Mouse (Mus musculus) cerebellum, adult 9-11 months (tissue): ENCODE data around the gene Sema3c.

ENCODE experiments used
- DNase-seq: peaks from one replicate; pipeline ENCODE4 v3.0.0; 2022

The Sema3c gene

DNA sequence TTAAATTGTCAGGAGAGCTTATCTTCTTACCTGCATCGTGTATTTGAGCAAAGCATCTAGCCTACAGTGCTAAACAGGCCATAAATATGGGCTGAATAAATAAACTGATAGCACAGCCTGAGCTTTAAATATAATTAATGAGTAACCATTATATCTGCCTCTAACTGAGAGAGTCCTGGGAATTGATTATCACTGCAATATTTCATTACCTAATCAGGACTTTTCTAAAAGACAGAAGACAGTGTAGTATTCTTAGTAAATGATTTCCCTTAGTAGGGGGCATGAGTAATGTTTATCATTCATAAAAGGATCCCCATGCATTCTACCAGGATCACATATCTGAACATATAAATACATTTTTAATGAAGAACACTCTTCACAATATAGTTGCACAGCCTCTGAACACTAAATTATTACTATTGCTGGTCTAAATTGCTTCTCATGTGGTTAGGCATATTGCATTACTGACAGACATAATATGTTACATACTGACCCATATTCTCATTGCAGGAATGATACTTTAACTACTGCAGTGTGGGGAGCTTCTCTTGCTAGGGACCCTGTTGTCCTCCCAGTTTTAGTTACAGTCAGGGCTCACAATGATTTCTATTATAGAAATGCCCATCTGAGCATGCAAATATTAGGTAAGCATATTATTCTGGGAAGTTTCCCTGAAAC, 74.9 kb downstream of the Sema3c start:
- no peak for DNase-seq

DNA sequence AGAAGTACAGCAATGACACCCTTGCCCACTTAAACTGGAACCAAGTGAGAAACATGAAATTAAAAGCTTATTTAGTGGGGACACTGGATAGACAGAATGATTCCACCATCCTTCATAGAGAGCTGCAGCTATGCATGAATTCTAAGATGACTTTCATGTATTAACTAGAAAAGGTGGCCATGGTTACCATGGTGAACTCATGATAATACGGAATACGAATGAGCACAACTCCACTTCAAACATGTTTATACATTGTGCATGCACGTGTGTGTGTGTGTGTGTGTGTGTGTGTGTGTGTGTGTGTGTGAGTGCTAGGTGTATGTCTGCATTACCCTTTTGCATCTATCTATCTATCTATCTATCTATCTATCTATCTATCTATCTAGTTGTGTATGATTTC, 87.1 kb downstream of the Sema3c start:
- DNase-seq = no peak

DNA sequence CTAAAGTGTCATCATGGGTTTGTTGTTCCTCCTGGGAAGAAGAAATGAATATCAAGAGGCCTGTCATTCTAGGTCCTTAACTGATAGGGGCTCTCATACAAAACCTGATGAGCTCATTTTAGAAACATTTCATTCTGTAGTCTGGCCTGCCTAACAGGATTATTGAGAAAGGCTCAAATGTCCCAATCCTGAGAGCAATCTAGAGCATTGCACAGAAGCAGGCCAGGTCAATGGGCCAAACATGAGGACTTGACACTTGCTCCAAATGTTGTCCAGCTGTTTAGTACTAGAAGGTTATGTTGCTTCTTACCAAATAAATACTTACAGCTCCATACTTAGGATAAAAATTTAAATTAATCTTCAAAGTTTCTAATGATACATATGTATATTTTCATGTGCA, 97.3 kb downstream of the Sema3c start:
- no peak for DNase-seq

DNA sequence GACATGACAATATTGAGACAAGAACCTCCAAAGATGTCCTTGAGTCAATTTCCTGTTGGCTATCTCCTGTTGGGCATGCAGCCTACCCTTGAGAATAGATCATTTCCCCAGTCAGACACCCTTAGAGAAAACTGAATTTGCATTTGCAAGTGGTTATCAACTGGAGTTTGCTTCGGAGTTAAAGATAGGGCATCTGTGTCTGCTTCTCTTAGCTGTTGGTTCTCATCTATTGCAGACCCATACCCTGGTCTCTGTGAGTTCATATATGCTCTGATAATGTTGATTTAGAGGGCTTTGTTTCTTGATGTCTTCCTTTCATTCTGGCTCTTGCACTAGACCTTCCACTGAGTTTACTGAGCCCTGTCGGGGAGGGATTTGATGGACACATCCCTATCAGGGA, 106.8 kb downstream of the Sema3c start:
- DNase-seq = no peak

DNA sequence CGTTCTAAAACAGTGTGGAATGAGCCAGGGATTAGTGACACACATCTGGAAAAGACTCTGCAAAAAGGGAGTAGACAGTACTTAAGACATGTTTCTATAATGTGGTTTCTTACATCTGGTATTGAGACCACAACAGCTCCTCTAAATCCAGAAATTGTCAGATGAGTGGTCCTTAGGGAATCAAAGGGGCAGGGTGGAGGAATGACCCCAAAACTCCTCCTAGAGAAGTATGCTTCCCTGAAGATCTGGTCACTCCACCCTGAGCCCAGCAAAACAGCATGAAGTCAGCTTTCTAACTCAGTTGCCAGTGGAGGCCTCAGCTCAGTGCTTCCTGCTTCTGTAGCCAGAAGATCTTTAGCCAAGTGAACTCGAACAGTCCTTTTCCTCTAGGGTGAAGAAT, 115.0 kb downstream of the Sema3c start:
- no peak for DNase-seq

DNA sequence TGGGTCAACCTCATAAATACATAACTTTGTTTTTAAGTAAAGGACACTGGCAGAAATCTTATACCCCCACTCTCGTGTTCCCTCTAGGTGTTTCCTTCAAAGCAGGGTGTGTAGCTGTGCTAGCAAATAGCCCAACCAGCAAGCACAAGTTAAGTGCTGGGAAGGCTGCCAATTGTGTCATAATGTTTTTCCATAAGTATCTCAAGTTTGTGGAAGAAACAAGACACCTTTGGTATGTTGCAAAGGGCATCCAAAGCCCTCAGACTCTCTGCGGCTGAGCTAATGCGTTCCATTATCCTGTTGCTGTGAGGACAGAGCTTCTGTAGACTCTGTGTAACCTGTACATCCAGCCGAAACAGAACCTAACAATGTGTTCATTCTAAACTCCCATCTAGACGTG, 115.5 kb downstream of the Sema3c start:
- no peak for DNase-seq

DNA sequence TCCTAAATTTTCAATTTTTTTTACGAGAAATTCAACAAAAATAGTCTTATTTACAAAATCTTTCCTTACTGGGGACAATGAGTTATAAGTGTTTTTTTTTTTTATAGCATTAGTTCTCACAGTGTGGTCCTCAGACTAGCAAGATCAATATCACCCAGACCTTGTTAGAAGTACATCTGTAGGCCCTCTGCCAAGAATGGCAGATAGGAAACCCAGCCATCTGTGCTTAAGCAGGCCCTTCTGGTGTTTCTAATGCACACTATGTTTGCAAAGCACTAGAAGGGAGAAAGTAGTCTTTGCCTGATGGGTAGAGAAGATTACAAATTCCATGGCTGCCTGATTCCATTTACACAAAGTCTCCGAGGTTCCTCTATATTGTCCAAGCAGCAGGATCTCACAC, 121.3 kb downstream of the Sema3c start:
- no peak for DNase-seq

DNA sequence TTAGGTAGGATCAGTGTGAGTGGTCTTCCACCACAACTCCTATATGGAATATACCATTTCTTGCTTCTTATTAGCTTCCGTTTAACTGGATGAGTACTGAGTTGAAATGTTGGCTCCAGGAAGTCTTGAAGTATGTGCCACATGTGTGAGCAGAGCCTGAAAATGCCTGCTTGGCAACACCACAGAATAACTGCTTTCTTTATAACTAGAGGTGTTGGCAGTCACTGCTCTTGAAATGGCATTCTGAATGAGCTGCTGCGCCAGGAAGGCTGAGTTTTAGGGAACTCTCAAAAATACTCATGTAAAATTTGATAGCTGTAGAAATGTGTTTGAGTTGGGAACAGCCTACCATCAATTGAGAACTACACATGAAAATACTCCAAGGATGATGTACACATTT, 124.8 kb downstream of the Sema3c start:
- DNase-seq = no peak

DNA sequence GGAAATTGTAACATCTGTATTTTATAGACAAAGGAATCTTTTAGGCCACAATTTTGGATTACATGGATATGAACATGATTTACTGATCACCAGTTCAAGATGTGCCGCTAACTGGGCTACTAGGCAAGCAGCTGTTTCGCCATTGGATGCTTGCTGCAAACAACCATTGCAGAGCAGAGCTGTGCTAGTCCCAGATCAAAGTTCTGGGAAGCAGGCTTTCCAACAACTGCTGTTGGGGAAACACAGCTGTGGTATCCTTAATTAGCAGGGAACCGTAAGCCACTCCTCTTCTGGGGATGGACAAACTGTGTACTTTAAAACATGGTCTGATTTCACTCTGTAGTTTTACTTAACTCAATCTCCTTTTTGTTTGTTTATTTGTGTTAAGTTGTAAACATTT, 130.1 kb downstream of the Sema3c start:
- DNase-seq = no peak

DNA sequence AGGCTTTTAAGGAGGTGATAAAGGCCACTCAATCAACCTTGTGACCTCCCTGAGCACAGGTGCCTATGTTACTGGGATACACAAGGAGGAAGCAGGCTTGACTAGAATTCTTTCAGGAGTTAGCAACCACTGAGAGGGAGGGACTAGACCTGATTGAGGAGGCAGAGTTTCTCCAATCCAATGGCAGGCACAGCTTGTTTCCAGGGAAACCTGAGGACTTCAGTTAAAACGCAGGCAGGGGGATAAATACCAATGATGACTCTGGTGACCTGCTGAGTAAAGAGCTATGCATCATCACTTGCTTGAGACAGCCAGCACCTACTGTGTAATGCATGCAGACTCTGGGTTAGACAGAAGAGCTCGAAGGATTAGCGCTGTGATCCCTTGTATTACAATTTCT, 133.0 kb downstream of the Sema3c start:
- no peak for DNase-seq

DNA sequence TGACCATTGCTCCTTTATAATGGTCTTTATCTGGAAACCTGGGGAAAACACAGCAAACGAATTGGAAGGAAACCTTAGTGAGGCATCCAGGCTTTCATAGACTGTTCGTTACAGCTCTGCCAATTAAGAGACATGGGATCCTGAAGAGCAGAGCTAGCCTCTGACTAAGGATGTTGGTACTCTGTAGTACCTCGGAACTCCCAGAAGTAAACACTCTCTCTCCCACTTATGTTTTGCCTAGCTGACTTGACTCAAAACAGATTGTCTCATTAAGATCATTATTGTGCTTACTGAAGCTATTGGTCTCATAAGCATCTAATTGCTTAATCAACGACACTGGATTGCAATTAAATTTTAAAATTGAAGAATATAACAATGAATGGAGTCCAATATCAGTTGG, 138.3 kb downstream of the Sema3c start:
- DNase-seq = no peak

DNA sequence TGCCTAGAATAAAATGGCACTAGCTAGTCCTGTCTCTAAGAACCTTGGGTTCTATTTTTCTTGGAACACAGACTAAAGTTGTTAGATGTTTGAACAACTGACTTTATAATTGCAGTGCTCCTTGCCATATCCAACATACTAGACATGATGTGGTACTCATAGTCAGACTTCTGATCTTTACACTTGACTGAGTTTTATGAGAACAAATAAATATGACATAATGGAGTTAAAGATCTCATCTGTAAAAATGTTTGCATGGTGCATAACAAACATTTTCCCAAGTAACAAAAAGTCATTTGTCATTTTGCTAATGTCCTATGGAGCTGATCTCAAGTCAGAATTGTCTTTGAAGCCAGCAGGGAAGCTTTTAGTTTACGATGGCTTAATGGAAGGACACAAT, 141.1 kb downstream of the Sema3c start:
- no peak for DNase-seq

DNA sequence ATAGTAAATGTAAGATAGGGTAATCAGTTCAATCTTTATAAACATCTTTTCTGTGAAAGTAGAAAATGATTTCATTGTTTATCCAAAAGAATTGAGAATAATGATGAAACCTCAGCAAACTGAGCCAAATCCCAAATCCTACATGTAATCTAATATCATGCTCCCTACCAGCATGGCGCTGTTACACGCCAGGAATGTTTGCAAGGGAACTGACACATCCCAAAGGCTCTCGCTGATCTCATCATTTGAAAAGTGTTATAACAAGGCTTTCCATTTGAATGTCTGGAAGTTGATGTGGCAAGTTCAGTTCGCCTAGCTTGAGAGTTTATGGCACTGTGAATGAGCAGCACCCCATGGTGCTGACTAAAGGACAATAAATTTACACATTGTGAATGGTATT, 145.9 kb downstream of the Sema3c start:
- no peak for DNase-seq

DNA sequence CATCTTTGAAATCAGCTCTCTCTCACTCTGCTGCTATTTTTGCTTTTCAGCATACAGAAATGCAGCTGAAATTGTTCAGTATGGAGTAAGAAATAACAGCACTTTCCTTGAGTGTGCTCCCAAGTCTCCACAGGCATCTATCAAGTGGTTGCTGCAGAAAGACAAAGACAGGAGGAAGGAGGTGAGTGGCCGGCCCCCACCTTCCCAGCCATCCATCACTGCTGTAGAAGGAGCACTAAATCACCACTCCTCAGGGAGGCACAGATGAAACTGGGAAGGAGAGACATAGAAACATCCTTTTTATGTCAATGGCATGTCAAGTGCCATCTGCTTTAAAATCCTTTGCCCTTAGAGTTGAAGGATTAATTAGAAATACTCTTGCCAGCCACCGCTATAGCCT, 149.9 kb downstream of the Sema3c start:
- DNase-seq = no peak

DNA sequence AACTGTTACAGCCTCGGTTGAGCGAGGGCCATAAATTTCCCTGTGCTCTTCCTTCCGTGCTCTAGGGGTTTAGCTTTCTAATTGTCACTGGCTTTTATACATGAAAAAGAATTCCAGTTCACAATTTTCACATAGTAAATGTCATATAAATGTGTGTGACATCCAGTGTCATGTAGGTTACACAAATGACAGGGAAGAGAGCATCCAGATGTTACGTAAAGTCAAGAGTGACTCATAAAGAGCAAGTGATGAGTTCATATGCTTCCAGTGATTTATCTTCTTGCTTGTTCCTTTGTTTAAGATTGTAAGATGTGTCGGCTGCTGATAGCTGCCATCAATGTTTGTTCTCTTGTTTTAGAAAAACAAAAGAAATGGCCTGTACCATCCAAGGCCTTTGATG, 154.0 kb downstream of the Sema3c start:
- no peak for DNase-seq

DNA sequence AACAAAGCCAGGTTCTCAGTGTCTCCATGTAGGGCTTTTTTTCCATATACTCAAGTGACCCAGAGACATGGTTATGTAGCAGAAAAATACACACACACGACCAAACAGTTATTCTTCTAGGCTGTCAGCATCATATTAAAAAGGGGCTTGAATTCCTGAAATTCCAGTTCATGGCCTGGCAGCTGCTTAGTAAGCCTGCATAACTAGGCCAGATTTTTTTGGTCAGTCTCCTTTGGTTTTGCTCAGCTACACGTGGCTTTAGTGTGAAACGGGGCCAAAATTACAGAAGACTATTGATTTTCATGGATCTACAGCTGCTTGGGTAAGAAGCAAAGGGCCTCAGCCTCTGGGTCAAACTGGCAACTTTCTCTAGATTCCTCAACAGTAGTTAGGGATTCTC, 165.7 kb downstream of the Sema3c start:
- DNase-seq = no peak

DNA sequence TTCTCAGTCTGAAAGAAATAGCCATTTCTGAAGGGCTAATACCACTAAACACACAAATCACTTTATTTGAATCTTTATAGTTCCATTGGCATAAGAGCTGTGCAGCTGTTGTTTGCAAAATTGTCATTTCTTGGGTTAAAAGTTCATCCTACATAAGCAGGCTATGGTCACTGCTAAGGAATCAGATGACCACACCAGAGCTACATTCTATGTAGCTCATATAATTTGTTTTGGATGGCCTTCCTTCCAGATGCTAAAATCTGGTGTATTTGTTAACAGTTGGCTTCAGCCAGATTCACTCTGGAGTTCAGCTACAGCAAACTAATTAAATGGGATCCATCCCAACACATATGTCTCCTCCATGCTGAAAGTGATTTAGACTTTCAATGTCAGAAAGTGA, 172.4 kb downstream of the Sema3c start:
- DNase-seq = no peak

DNA sequence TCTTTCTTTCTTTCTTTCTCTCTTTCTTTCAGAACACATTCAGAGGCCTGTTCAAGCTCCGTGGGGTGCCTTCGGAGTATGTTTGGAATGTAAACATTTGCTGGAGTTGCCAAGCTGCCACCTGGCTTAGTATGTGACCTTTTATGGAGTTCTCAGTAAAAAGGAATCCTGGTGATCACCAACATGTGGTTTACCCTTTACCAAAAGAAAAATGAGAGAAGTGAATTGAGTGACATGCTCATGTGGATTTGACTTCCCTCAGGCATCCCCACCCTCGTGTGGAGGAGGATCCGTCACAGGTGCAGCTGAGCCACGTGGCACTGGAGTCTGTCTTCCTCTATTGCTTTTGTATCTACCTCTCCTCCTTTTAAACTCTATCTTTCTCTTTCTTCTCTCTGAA, 173.1 kb downstream of the Sema3c start:
- DNase-seq = no peak

DNA sequence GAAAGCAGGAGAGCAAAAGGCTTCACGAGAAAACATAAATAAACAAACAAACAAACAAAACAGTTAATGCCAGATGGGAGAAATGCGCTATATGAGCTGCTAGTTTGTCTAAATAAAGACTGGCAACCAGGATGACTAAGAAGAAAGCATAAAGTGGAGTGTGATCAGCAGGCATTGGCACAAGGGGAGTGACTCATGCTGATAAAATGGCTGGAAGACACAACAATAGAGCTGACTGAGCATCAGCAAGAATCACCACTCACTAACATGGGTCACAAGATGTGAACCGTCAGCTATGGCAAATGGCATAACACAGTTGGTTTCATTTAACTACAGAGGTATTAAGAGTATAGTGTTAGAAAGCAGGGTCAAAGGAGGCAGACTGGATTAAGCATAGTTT, 174.2 kb downstream of the Sema3c start:
- DNase-seq = no peak

DNA sequence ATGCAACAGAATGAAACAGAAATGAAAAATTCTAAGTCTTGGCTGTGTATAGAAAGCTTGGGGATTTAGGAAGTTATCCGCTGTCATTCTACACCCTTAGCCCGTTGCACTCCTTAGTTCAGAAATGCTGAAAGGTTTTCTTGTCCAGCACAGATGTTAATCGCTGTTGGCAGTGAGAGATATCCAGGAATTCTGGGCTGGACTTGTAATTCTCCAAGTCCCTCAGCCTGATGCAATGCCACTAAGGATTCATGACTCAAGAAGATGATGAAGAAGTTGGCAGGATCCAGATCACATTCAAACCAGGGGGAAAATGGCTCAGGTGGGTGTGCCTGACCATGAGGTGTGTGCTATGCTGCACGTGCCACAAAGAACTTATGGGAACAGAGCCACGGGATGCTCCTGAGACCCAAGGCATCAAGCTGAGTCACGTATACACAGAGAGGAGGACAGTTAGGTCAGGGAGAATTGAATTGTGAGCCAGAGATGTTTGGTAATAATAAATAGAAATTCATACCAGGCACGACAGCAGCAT, 179.5 kb downstream of the Sema3c start:
- no peak for DNase-seq

DNA sequence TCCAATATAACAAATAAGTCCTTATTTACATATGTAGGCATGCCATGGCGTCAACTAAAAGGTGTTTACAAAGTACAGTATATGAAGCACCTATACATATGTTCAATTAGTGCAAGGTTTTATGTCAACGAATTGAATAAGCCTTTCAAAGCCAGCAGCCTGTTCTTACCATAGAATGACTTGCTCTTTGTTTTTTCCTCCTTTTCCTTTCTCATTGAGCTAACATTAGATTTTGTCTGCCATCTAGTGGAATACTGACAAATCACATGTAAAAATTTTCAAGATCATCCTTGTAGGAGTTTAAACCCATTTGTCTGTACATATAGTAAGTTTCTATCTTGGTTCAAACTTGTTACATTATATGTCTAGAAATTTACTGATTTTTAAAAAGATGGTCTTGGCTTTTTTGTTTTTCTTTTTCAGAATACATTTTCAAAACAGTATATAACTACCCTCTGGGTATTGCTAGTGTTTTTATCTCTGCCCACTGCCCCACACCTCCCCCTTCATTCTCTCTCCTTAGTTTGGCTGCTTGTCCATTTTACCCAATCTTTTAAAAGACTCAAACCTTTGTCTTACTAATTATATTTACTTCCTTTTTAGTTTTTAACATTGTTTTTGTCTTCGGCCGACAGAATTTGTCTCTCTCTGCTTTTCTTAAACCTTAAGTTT, 192.1 kb downstream of the Sema3c start:
- DNase-seq = no peak

DNA sequence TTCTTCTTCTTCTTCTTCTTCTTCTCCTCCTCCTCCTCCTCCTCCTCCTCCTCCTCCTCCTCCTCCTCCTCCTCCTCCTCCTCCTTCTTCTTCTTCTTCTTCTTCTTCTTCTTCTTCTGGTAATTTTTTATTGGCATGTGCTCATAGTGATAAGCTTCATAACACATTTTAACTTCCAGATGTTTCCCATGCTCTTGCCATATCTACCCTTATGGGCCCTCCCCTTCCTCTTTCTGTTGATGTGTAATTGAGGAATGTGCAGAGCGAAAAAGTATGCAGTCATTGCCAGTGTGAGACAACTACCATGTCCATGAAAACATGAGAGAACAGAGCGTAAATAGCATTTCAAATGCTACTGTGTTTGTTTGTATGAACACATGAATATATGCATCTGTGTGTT, 196.2 kb downstream of the Sema3c start:
- no peak for DNase-seq

DNA sequence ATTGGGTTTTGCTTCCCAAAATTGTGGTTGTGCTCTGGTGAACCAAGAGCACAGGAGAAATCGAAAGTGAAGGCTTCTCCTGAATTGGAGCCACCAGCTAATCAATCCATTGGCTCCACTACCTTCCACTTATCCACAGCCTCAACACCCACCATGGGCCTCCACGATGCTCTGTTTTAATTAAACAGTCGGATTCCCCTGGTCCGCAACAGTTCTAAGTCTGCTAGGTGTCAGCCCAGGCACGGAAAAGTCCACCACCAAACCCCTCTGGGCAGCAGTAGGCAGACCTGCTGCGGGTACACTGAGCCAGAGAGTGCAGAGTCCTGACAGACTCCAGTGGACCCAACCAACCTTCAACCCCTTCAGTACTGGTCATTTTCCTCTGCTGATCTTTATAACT, 202.5 kb downstream of the Sema3c start:
- DNase-seq = peak; percentile 4
